Mouse (Mus musculus): Measurements from ENCODE around the gene Olfm2.
A peak's percentile ranks its signal among the peaks of the same experiment; 100 is the strongest.
"Not testable (repeated sequence)": the region's sequence is repeated elsewhere in the genome, so short reads cannot be mapped to it uniquely, and the experiment has no call there.

Olfm2 gene

GRCm38 (mm10) chr9:20696107-20696712 is 49.9 kb downstream of the Olfm2 start:
- DNase-seq (ENCODE audit: low spot score): no peak

DNA sequence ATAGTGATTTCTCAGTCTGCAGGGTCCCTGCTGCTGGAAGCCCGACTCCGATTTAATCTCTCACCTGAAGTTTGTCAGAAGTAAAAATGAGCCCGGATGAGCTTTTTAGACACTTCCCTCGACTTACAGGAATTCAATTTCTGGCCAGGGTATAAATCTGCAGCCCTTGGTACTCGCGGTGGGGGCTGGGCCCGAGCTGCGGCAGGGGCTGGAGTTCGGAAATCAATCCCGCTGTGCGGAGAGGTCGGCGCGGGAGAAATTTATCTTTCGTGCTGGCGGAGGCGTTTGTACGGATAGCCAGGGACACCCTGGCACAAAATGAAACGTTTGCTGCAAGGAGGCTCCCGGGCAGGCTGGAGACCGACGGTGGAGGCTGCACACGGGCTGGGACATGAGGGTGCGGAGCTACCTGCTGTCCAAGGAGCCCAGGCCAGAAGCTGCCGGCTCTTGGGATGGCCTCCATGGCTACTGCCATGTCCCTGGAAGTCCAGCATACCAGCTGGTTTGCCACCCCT is 51.4 kb downstream of the Olfm2 start:
- DNase-seq (ENCODE audit: low spot score): no peak

GRCm38 (mm10) chr9:20692863-20693262 is 53.3 kb downstream of the Olfm2 start:
- no peak for DNase-seq (ENCODE audit: low spot score)

DNA sequence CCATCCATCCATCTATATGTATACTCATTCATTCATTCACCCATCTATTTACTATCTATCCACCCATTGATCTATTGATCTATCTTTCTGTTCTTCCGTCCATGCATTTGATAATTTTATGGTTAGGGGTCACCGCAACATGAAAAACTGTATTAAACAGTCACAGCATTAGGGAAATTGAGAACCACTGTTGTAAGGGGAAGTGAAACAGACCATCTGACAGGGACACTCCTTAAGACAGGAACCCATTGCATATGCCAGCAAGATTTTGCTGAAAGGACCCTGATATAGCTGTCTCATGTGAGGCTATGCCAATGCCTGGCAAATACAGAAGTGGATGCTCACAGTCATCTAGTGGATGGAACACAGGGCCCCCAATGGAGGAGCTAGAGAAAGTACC is 55.7 kb downstream of the Olfm2 start:
- not testable (repeated sequence) for DNase-seq (ENCODE audit: low spot score)

DNA sequence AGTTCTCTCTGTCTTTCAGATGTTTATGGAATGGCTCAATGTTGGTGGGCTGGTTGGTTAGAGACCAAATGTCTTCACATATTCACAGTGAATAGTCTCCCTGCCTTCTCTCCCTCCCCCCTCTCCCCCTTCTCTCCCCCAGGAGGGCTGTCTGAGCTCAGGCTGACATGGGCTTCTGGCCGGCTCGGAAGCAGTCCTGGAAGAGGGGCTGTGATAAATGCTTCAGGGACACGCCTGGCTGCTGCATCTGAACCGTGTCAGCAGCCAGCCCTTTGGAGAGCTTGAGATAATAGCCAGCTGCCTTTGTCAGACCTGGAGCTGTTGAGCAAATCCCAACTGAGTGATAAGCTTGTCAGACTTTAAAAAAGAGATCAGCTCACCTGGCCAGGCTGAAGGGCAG is 56.2 kb downstream of the Olfm2 start:
- DNase-seq (ENCODE audit: low spot score): peak; percentile 45

DNA sequence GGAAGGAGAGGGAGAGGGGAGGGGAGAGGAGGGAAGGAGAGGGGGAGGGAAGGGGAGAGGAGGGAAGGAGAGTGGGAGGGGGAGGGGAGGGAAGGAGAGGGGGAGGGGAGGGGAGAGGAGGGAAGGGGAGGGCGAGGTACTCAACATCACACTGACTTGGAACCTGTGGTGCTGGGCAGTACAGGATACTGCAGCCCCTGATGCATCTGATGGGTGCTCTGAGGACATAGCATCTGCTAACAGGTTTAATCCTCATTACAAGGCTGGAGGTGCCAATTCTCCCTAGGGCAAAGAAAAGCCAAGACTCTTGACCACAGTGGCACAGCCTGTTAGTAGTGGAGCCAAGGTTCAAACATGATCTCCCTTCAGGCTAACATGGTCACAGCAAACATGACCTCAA is 56.7 kb downstream of the Olfm2 start:
- peak; percentile 9 for DNase-seq (ENCODE audit: low spot score)

GRCm38 (mm10) chr9:20685081-20685861 is 60.9 kb downstream of the Olfm2 start:
- no peak for DNase-seq (ENCODE audit: low spot score)

DNA sequence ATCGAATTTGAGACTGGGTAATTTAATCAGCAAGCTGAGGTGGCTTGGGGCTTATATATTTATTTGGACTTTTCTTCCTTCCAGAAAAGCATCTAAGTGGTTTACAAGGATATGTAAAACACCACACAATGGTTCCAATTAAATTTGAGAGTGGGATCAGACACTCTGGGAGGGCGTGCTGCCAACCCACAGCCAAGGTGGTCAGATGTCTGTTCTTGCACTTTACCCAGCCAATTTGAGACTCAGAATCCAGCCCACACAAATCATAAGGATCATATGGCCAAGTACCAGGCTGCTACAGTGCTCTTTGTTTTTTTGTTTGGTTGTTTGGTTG is 63.8 kb downstream of the Olfm2 start:
- DNase-seq (ENCODE audit: low spot score): peak; percentile 76

DNA sequence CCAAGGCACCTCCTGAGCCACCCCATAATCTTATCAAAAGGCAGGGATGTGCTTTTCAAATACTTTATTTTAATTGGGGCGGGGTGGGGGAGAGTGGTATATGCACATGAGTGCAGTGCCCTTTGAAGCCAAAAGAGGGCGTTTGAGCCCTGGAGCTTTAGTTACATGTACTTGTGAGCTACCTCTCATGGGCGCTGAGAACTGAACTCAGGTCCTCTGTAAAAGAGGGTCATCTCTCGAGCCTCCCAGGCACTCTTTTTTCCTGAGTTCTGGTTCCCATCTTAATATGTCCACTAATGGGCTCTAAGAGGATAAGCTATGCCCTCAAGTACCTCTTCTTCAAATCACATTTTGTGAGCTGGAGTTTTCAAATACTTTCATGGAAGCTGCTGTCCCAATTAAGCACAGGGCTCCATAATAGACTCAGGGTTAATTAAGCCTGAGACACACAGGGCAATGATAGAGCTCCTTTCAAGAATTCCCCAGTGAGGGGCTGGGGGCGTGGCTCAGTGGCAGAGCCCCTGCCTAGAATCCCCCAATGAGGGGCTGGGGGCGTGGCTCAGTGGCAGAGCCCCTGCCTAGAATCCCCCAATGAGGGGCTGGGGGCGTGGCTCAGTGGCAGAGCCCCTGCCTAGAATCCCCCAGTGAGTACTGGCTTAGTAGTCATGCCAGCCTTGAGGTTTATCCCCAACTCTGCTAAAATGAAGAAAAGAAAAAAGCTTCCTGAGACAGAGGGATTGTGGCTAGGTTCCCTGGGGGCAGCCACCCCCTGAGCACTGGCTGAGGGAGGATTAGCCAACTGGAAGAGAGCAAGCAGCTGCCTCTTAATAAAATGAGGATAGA is 64.4 kb downstream of the Olfm2 start:
- DNase-seq (ENCODE audit: low spot score): peak; percentile 32

GRCm38 (mm10) chr9:20680378-20680958 is 65.7 kb downstream of the Olfm2 start:
- DNase-seq (ENCODE audit: low spot score): no peak

DNA sequence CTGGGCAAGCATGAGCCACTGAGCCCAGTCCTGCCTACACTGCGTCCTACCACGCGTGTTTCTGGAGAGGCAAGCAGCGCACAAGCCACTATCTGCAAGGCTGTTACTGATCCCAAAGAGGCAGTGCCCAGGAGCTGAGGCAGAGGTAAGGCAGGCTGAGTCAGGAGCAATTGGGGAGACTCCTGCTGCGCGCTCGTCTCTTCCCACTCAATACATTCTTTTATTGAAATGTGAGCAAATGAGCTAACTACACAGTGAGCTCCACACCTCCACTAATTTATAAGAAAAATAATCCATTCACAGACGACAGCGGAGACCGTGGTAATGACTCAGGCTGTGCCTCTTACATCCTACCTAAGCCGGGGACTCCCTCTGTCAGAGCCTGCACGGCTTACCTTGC is 68.3 kb downstream of the Olfm2 start:
- DNase-seq (ENCODE audit: low spot score): no peak

DNA sequence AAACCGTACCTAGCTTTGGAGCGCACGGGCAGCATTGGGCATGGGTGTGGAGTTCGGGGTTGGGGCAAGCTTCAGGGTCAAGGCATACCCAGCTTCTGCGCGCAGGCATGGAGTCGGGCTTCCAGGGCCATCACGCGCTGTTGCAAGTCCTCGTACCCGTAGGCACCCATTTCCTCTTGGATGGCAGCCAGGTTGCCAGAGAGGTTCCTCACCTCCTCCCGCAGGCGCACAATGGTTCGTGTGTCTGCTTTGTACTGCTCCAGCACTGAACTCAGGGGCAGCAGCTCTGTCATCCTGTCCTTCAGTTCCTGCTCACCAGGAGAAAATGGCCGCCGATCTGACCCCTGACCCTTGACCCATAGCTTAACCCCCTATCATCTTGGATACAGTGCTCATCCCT is 74.1 kb downstream of the Olfm2 start:
- DNase-seq (ENCODE audit: low spot score): no peak

GRCm38 (mm10) chr9:20668065-20668464 is 78.1 kb downstream of the Olfm2 start:
- DNase-seq (ENCODE audit: low spot score): no peak

- no peak for DNase-seq (ENCODE audit: low spot score)
These were observed 79.6 kb downstream of the Olfm2 start for GRCm38 (mm10) chr9:20666510-20667034.

GRCm38 (mm10) chr9:20665925-20666324 is 80.2 kb downstream of the Olfm2 start:
- no peak for DNase-seq (ENCODE audit: low spot score)

DNA sequence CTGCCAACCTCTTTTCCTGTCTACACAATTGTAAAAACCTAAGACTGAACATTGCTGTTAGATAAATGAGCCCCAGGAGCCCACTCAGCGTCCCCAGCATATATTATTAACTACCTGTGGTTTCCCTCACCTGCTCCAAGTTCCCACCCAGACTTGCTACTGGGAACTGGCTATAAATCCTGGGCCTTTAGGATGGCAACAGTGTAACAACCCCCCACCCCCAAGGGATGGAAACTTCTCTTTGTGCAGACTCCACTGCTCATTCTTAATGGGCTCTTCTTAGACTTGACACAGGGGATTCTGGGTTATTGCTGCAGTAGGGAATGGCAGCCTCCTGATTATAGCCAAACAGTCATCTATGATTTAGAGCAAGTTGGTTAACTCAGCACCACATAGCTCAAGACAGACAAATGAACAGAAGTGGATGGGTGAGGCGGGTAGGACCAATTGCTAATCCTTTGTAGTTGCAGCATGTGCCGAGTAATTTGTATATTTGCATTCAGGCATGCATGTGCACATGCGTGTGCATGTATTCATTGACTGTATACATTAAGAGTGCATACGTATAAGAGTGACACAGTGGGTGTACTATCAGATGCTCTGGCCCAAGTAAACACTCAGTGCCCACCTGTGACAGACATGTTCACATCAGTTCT is 81.0 kb downstream of the Olfm2 start:
- DNase-seq (ENCODE audit: low spot score): no peak

DNA sequence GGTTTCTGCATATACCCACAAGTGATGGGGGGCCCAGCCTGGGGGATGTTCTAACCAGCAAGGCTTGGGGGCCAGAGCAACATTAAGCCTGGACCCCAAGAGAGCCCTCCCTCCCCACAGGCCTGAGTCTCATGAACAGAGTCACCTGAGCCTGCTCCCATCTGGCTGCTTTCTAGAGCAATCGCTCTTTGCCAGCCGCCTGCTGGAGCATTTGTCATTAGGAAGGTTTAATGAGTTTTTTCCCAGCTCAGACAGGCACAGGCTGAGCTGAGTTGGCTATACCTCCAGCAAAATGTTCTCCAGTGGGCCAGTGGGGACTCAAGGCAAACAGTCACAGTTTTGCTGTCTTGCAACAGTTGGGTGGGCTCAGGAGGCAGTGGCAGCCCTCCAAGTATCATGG is 81.8 kb downstream of the Olfm2 start:
- no peak for DNase-seq (ENCODE audit: low spot score)

GRCm38 (mm10) chr9:20663956-20664355 is 82.2 kb downstream of the Olfm2 start:
- DNase-seq (ENCODE audit: low spot score): no peak

GRCm38 (mm10) chr9:20662874-20663273 is 83.3 kb downstream of the Olfm2 start:
- DNase-seq (ENCODE audit: low spot score): no peak

DNA sequence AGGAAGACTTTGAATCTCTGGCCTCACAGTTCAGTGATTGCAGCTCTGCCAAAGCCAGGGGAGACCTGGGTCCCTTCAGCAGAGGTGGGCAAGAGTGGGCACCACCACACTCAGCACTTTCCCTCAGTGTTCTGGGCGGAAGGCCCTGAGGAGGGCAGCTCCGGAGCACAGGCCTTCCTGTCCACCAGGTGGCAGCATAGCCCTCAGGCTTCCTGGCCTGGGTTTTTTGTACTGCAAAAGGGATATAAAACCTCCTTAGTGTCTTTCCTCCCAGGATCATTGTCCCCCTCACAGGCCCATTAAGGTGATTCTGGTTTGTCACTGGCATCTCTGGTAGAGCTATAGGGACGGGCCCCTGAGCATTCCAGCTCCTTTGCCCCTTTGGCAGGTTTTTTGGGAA is 83.8 kb downstream of the Olfm2 start:
- DNase-seq (ENCODE audit: low spot score): peak; percentile 74

- no peak for DNase-seq (ENCODE audit: low spot score)
These were observed 88.6 kb downstream of the Olfm2 start for GRCm38 (mm10) chr9:20657546-20657945.

- no peak for DNase-seq (ENCODE audit: low spot score)
These were observed 92.3 kb downstream of the Olfm2 start for GRCm38 (mm10) chr9:20653859-20654258.
